In genomic region chr13:73961177-73961576, GRCm38 (mm10) we compare ENCODE assay signal across 23 mouse cellular contexts. TPM values are rescaled to one million over a fixed set of nuclear protein-coding genes. Genes with fewer than 3 reads are reported as not detected.
DNase-seq lines count a peak whose midpoint lies in the region; ATAC-seq and TF ChIP-seq lines count a peak whose summit lies in the region.
"Had no signal": no experiment of that assay in that cellular context is flagged by ENCODE, and none has a peak within 500 bp of the region (broad histone marks: within the 10 kb centered on the region; RNA-seq: fewer than 3 reads in every experiment).

No protein-coding gene starts in this region.

- 86% methylated on average over 4 of the region's 4 CpGs for WGBS in forebrain, postnatal 0 days
- 72% methylated on average over 4 of the region's 4 CpGs for WGBS in forebrain, embryonic 13.5 days
- 83% methylated on average over 4 of the region's 4 CpGs for WGBS in kidney, postnatal 0 days
- 83% methylated on average over 4 of the region's 4 CpGs for WGBS in midbrain, embryonic 13.5 days
- WGBS in midbrain, embryonic 10.5 days = 79% methylated on average over 4 of the region's 4 CpGs

- no peak overlapping the region for H3K9ac ChIP-seq in forebrain, postnatal 0 days
- no peak overlapping the region for H3K9ac ChIP-seq in forebrain, embryonic 13.5 days
- H3K9ac ChIP-seq in kidney, postnatal 0 days (ENCODE audit: low read depth, low read length) = no peak overlapping the region
- no peak overlapping the region for H3K9ac ChIP-seq in midbrain, embryonic 13.5 days (replicated peaks)
- H3K9ac ChIP-seq: liver, embryonic 13.5 days; neural tube, embryonic 15.5 days had no signal

- TF ChIP-seq POLR2A in cortical plate, adult 2 months (IDR thresholded peaks at IDR 0.05; ENCODE audit: extremely low read depth, insufficient read depth, low read length) = no peak

- ATAC-seq in forebrain, postnatal 0 days = peak; percentile 56
- no peak for ATAC-seq in forebrain, embryonic 13.5 days
- ATAC-seq in kidney, postnatal 0 days (replicated peaks; ENCODE audit: low FRiP score, low read depth) = no peak
- peak; percentile 37; the same call in 1 of the 2 replicates for ATAC-seq in midbrain, embryonic 13.5 days
- ATAC-seq: forebrain, embryonic 14.5 days had no signal

- no peak for DNase-seq in forebrain, postnatal 0 days
- no peak for DNase-seq in kidney, postnatal 0 days (ENCODE audit: low spot score)
- DNase-seq in kidney, postnatal 14 days = no peak
- no peak for DNase-seq in midbrain, embryonic 10.5 days (ENCODE audit: low spot score)
- DNase-seq in thymus, postnatal 14 days = no peak
- DNase-seq: adrenal gland, adult 8-10 months; cerebellum, adult 9-10 months; embryo, embryonic 11 days; layer of hippocampus, adult 9-11 months; liver, embryonic 13.5 days; spleen, adult 18-20 months had no signal

- no peaks in the 10 kb centered on the region for H3K9me3 ChIP-seq in forebrain, postnatal 0 days (ENCODE audit: low read length)
- no peaks in the 10 kb centered on the region for H3K9me3 ChIP-seq in forebrain, embryonic 13.5 days (replicated peaks)
- no peaks in the 10 kb centered on the region for H3K9me3 ChIP-seq in kidney, postnatal 0 days (replicated peaks; ENCODE audit: low read length)
- H3K9me3 ChIP-seq in midbrain, embryonic 13.5 days = no peaks in the 10 kb centered on the region
- H3K9me3 ChIP-seq in midbrain, embryonic 10.5 days (replicated peaks) = no peaks in the 10 kb centered on the region
- H3K9me3 ChIP-seq: liver, embryonic 13.5 days; neural tube, embryonic 15.5 days had no signal

- TF ChIP-seq CTCF in forebrain, postnatal 0 days (IDR thresholded peaks at IDR 0.05; ENCODE audit: low read depth) = peak; percentile 52
- TF ChIP-seq CTCF in kidney, postnatal 0 days (IDR thresholded peaks at IDR 0.05; ENCODE audit: low read depth) = peak; percentile 37; the same call in 1 of the 2 replicates
- peak; percentile 45 for TF ChIP-seq CTCF in cortical plate, adult 2 months (IDR thresholded peaks at IDR 0.05; ENCODE audit: extremely low read depth, insufficient read depth, low read length)

- no peak overlapping the region for H3K27ac ChIP-seq in forebrain, postnatal 0 days (ENCODE audit: low read depth, low read length)
- H3K27ac ChIP-seq in forebrain, embryonic 13.5 days = no peak overlapping the region
- no peak overlapping the region for H3K27ac ChIP-seq in kidney, postnatal 0 days
- H3K27ac ChIP-seq in midbrain, embryonic 13.5 days = no peak overlapping the region
- no peak overlapping the region for H3K27ac ChIP-seq in midbrain, embryonic 10.5 days (replicated peaks)
- H3K27ac ChIP-seq in cortical plate, adult 2 months (ENCODE audit: insufficient read depth, low read length) = peak overlapping the region; percentile 54
- H3K27ac ChIP-seq: liver, embryonic 13.5 days; neural tube, embryonic 15.5 days had no signal

- no peak overlapping the region for H3K4me3 ChIP-seq in forebrain, postnatal 0 days (ENCODE audit: low read depth, low read length)
- no peak overlapping the region for H3K4me3 ChIP-seq in forebrain, embryonic 13.5 days
- H3K4me3 ChIP-seq in kidney, postnatal 0 days (replicated peaks; ENCODE audit: low read depth, low read length) = no peak overlapping the region
- no peak overlapping the region for H3K4me3 ChIP-seq in midbrain, embryonic 13.5 days (replicated peaks)
- H3K4me3 ChIP-seq in midbrain, embryonic 10.5 days = no peak overlapping the region
- no peak overlapping the region for H3K4me3 ChIP-seq in cortical plate, adult 2 months (ENCODE audit: insufficient read depth, low read length)
- H3K4me3 ChIP-seq: liver, embryonic 13.5 days; neural tube, embryonic 15.5 days had no signal

- H3K27me3 ChIP-seq in forebrain, postnatal 0 days (ENCODE audit: insufficient read depth, low read length) = no peaks in the 10 kb centered on the region
- H3K27me3 ChIP-seq in forebrain, embryonic 13.5 days = no peaks in the 10 kb centered on the region
- H3K27me3 ChIP-seq in kidney, postnatal 0 days (ENCODE audit: insufficient read depth, low read length) = no peaks in the 10 kb centered on the region
- no peaks in the 10 kb centered on the region for H3K27me3 ChIP-seq in midbrain, embryonic 13.5 days
- H3K27me3 ChIP-seq in midbrain, embryonic 10.5 days (ENCODE audit: low read depth, poor library complexity, severe bottlenecking) = no peaks in the 10 kb centered on the region
- H3K27me3 ChIP-seq: liver, embryonic 13.5 days; neural tube, embryonic 15.5 days had no signal

- H3K4me1 ChIP-seq in forebrain, postnatal 0 days (ENCODE audit: insufficient read depth) = no peaks in the 10 kb centered on the region
- H3K4me1 ChIP-seq in forebrain, embryonic 13.5 days = no peaks in the 10 kb centered on the region
- H3K4me1 ChIP-seq in kidney, postnatal 0 days (replicated peaks; ENCODE audit: insufficient read depth, low read length) = no peaks in the 10 kb centered on the region
- no peaks in the 10 kb centered on the region for H3K4me1 ChIP-seq in midbrain, embryonic 13.5 days (replicated peaks)
- no peaks in the 10 kb centered on the region for H3K4me1 ChIP-seq in midbrain, embryonic 10.5 days
- H3K4me1 ChIP-seq in cortical plate, adult 2 months (ENCODE audit: control insufficient read depth, insufficient read depth, low read length) = peaks cover 1% of the 10 kb centered on the region; the same call in 1 of the 2 replicates
- H3K4me1 ChIP-seq: liver, embryonic 13.5 days; neural tube, embryonic 15.5 days had no signal

- no peak overlapping the region for H3K4me2 ChIP-seq in forebrain, postnatal 0 days (ENCODE audit: low read depth)
- H3K4me2 ChIP-seq in forebrain, embryonic 13.5 days = no peak overlapping the region
- no peak overlapping the region for H3K4me2 ChIP-seq in kidney, postnatal 0 days (ENCODE audit: low read length)
- H3K4me2 ChIP-seq in midbrain, embryonic 13.5 days (replicated peaks) = no peak overlapping the region
- H3K4me2 ChIP-seq: liver, embryonic 13.5 days; neural tube, embryonic 15.5 days had no signal

- H3K36me3 ChIP-seq in forebrain, postnatal 0 days (ENCODE audit: insufficient read depth) = peaks cover 57% of the 10 kb centered on the region
- peaks cover 67% of the 10 kb centered on the region for H3K36me3 ChIP-seq in forebrain, embryonic 13.5 days (ENCODE audit: poor library complexity, severe bottlenecking)
- peaks cover 46% of the 10 kb centered on the region for H3K36me3 ChIP-seq in kidney, postnatal 0 days (ENCODE audit: insufficient read depth, low read length)
- H3K36me3 ChIP-seq in midbrain, embryonic 13.5 days = peaks cover 66% of the 10 kb centered on the region
- H3K36me3 ChIP-seq in midbrain, embryonic 10.5 days = peaks cover 64% of the 10 kb centered on the region

RNA-seq across cellular contexts. Expression of gene Zdhhc11, which starts 2.5 kb away (rescaled TPM):
- not detected in 2 replicates for total RNA-seq in forebrain, postnatal 0 days (2014; rRNA removed)
- polyA plus RNA-seq in forebrain, postnatal 0 days (2015; fragmentation: Nextera tagmentation; extraction: Ambion mirVana) = not detected in 2 replicates
- not detected in 2 replicates for polyA plus RNA-seq in forebrain, embryonic 13.5 days (2015; fragmentation: Nextera tagmentation; extraction: Ambion mirVana)
- not detected in 2 replicates for polyA plus RNA-seq in kidney, postnatal 0 days (2015; fragmentation: Nextera tagmentation; extraction: Ambion mirVana)
- polyA plus RNA-seq in midbrain, embryonic 13.5 days (2015; fragmentation: Nextera tagmentation; extraction: Ambion mirVana) = not detected in 2 replicates
- polyA plus RNA-seq in midbrain, embryonic 10.5 days (2016; fragmentation: Nextera tagmentation; extraction: Ambion mirVana) = not detected in 2 replicates
- not detected in 2 replicates for polyA plus RNA-seq in cortical plate, adult 2 months (2012; rRNA removed)
- total RNA-seq: adrenal gland, adult 8-10 months; gastrocnemius, adult 8-10 months; heart, adult 8-10 months; heart, postnatal 25 days; left cerebral cortex, postnatal 14 days had no signal
- polyA plus RNA-seq: forebrain, embryonic 14.5 days; kidney, embryonic 16.5 days; liver, embryonic 13.5 days; neural tube, embryonic 15.5 days; stomach, embryonic 16.5 days; urinary bladder, adult 2 months had no signal

RNA-seq across cellular contexts. Expression of gene Brd9, which starts 23.6 kb away (rescaled TPM):
- total RNA-seq in forebrain, postnatal 0 days (2014; rRNA removed) = 93.6 and 111 TPM in 2 replicates
- 68.1 and 75.0 TPM in 2 replicates for polyA plus RNA-seq in forebrain, postnatal 0 days (2015; fragmentation: Nextera tagmentation; extraction: Ambion mirVana)
- polyA plus RNA-seq in forebrain, embryonic 13.5 days (2015; fragmentation: Nextera tagmentation; extraction: Ambion mirVana) = 87.9 and 89.7 TPM in 2 replicates
- polyA plus RNA-seq in kidney, postnatal 0 days (2015; fragmentation: Nextera tagmentation; extraction: Ambion mirVana) = 35.5 and 39.0 TPM in 2 replicates
- 96.4 and 101 TPM in 2 replicates for polyA plus RNA-seq in midbrain, embryonic 13.5 days (2015; fragmentation: Nextera tagmentation; extraction: Ambion mirVana)
- 57.8 and 71.9 TPM in 2 replicates for polyA plus RNA-seq in midbrain, embryonic 10.5 days (2016; fragmentation: Nextera tagmentation; extraction: Ambion mirVana)
- 138 and 169 TPM in 2 replicates for polyA plus RNA-seq in cortical plate, adult 2 months (2012; rRNA removed)

RNA-seq across cellular contexts. Expression of gene Trip13, which starts 23.6 kb away (rescaled TPM):
- total RNA-seq in forebrain, postnatal 0 days (2014; rRNA removed) = 3.8 and 4.3 TPM in 2 replicates
- 9.6 and 10.6 TPM in 2 replicates for polyA plus RNA-seq in forebrain, postnatal 0 days (2015; fragmentation: Nextera tagmentation; extraction: Ambion mirVana)
- polyA plus RNA-seq in forebrain, embryonic 13.5 days (2015; fragmentation: Nextera tagmentation; extraction: Ambion mirVana) = 30.8 and 33.8 TPM in 2 replicates
- 19.1 and 21.9 TPM in 2 replicates for polyA plus RNA-seq in kidney, postnatal 0 days (2015; fragmentation: Nextera tagmentation; extraction: Ambion mirVana)
- polyA plus RNA-seq in midbrain, embryonic 13.5 days (2015; fragmentation: Nextera tagmentation; extraction: Ambion mirVana) = 17.4 and 19.7 TPM in 2 replicates
- polyA plus RNA-seq in midbrain, embryonic 10.5 days (2016; fragmentation: Nextera tagmentation; extraction: Ambion mirVana) = 59.5 and 69.1 TPM in 2 replicates
- polyA plus RNA-seq in cortical plate, adult 2 months (2012; rRNA removed) = 0.85 and 1.1 TPM in 2 replicates

RNA-seq across cellular contexts. Expression of gene Tppp, which starts 48.0 kb away (rescaled TPM):
- 28.9 and 33.4 TPM in 2 replicates for total RNA-seq in forebrain, postnatal 0 days (2014; rRNA removed)
- 6.2 and 8.2 TPM in 2 replicates for polyA plus RNA-seq in forebrain, postnatal 0 days (2015; fragmentation: Nextera tagmentation; extraction: Ambion mirVana)
- polyA plus RNA-seq in forebrain, embryonic 13.5 days (2015; fragmentation: Nextera tagmentation; extraction: Ambion mirVana) = 3.7 and 5.1 TPM in 2 replicates
- polyA plus RNA-seq in kidney, postnatal 0 days (2015; fragmentation: Nextera tagmentation; extraction: Ambion mirVana) = 0.42 and 0.56 TPM in 2 replicates
- 6.4 and 6.7 TPM in 2 replicates for polyA plus RNA-seq in midbrain, embryonic 13.5 days (2015; fragmentation: Nextera tagmentation; extraction: Ambion mirVana)
- 1.00 and 1.9 TPM in 2 replicates for polyA plus RNA-seq in midbrain, embryonic 10.5 days (2016; fragmentation: Nextera tagmentation; extraction: Ambion mirVana)
- polyA plus RNA-seq in cortical plate, adult 2 months (2012; rRNA removed) = 366 and 382 TPM in 2 replicates

Comparison
In these comparisons a context has a peak if more than half of its experiments do, and no peak if none do; other contexts are left out.
1. ATAC-seq: peak in forebrain, postnatal 0 days (single experiment) and midbrain, embryonic 13.5 days (single experiment); none in forebrain, embryonic 13.5 days (single experiment) and kidney, postnatal 0 days (single experiment).
2. Peak in every context shown above with its lines, with median percentiles within 50 percentile points of each other: CTCF ChIP-seq.